In genomic region chr2:52857611-52858528, GRCm38 (mm10) we compare ENCODE assay signal across 8 mouse cellular contexts. TPM values are rescaled to one million over a fixed set of nuclear protein-coding genes. Genes with fewer than 3 reads are reported as not detected.
DNase-seq lines count a peak whose midpoint lies in the region; ATAC-seq lines count a peak whose summit lies in the region.

Gene Fmnl2, plus strand, starts transcription at chr2:52857860.

- H3K27ac ChIP-seq in intestine, embryonic 14.5 days (ENCODE audit: low read depth): peak within 1 kb of the TSS; percentile 65

- no peaks in the 10 kb centered on the region for H3K9me3 ChIP-seq in intestine, embryonic 14.5 days (ENCODE audit: control insufficient read depth, low read length)

- peak within 1 kb of the TSS; percentile 85 for H3K4me3 ChIP-seq in intestine, embryonic 14.5 days (ENCODE audit: low read depth, low read length)

- H3K4me2 ChIP-seq in intestine, embryonic 14.5 days (ENCODE audit: low read length): peak within 1 kb of the TSS; percentile 85

- under 1% methylated on average over 114 of the region's 114 CpGs for WGBS in intestine, embryonic 14.5 days

- H3K36me3 ChIP-seq in intestine, embryonic 14.5 days (ENCODE audit: control insufficient read depth, insufficient read depth, low read length): no peaks in the 10 kb centered on the region

- ATAC-seq in intestine, embryonic 14.5 days (replicated peaks; ENCODE audit: low FRiP score, low TSS enrichment, low read depth): peak; percentile 93
- peak; percentile 78 for ATAC-seq in megakaryocyte, adult 5-6 weeks (ENCODE audit: poor library complexity, severe bottlenecking)

- intact Hi-C loops in gastrocnemius, postnatal 36 days (cut with DNase I): loop anchor here (5.0 kb wide), 1 partner anchor 96 kb away; no protein-coding TSS in a partner anchor
- intact Hi-C loops in left cerebral cortex, postnatal 10 days (cut with DNase I): loop anchor here (5.0 kb wide), 4 partner anchors 69 to 224 kb away; no protein-coding TSS in a partner anchor

- H3K9ac ChIP-seq in intestine, embryonic 14.5 days (ENCODE audit: low read length): peak within 1 kb of the TSS; percentile 81

- H3K4me1 ChIP-seq in intestine, embryonic 14.5 days (replicated peaks; ENCODE audit: control insufficient read depth, insufficient read depth, low read length): peaks cover 19% of the 10 kb centered on the region

- H3K27me3 ChIP-seq in intestine, embryonic 14.5 days (replicated peaks; ENCODE audit: control insufficient read depth, insufficient read depth, low read length): no peaks in the 10 kb centered on the region

- peak; percentile 94 for DNase-seq in adrenal gland, adult 2 months
- DNase-seq in embryo, embryonic 10.5 days (ENCODE audit: low spot score): peak; percentile 86
- DNase-seq in gastrocnemius, postnatal 36 days: peak; percentile 67 to 68
- DNase-seq in intestine, embryonic 14.5 days (ENCODE audit: low spot score): peak; percentile 89
- DNase-seq in left cerebral cortex, postnatal 10 days (ENCODE audit: extremely low spot score in 1 of 2, low spot score in 2 of 2): peak; percentile 41 to 92
- DNase-seq in right cerebral cortex, postnatal 25 days: peak; percentile 85
- peak; percentile 78 to 82 for DNase-seq in urinary bladder, postnatal 4 days (ENCODE audit: low spot score in 2 of 2)

RNA-seq across cellular contexts. Expression of gene Fmnl2, which starts in this region (rescaled TPM):
- 10 to 100 TPM; 17.1 to 26.9 TPM for total RNA-seq in adrenal gland, adult 2 months (2021)
- polyA plus RNA-seq in adrenal gland, adult 2 months (2012; rRNA removed): 2.3 and 2.9 TPM in 2 replicates
- 1 to 10 TPM; 4.3 to 6.0 TPM for total RNA-seq in gastrocnemius, postnatal 36 days (2021)
- polyA plus RNA-seq in intestine, embryonic 14.5 days (2014; fragmentation: Nextera tagmentation; extraction: Ambion mirVana): 6.1 and 6.2 TPM in 2 replicates
- 10 to 100 TPM; 41.5 to 42.7 TPM for total RNA-seq in left cerebral cortex, postnatal 10 days (2021)
- 11.3 and 14.5 TPM in 2 replicates for total RNA-seq in megakaryocyte, adult 5-6 weeks (2015)
- total RNA-seq in megakaryocyte, adult 5-6 weeks (2017): 8.2 and 8.4 TPM in 2 replicates

Comparison
In these comparisons a context has a peak if more than half of its experiments do, and no peak if none do; other contexts are left out.
1. Peak in every context shown above with its lines: DNase-seq, ATAC-seq, H3K4me3 ChIP-seq and H3K27ac ChIP-seq.